Mouse (Mus musculus) E14TG2a.4 (cell line): ENCODE measurements around the gene Ttc28.

Experiments used
- CTCF ChIP-seq: conservative IDR thresholded peaks from 2 replicates; pipeline ENCODE4 v1.5.1; 2014; ENCODE audit warnings: low read length
- NANOG ChIP-seq: IDR thresholded peaks from 2 replicates; pipeline ENCODE4 v1.6.1; 2014; ENCODE audit warnings: borderline replicate concordance, low read length, mixed read lengths

GRCm38 (mm10) chr5:111115519-111116350 is 236.1 kb downstream of the Ttc28 start:
- TF ChIP-seq CTCF (no peak), NANOG (no peak)
